Mouse (Mus musculus) cortical plate, adult 2 months (tissue): ENCODE results near the gene Rrp15. TPM values are rescaled to one million over a fixed set of nuclear protein-coding genes. Genes with fewer than 3 reads are reported as not detected.

ENCODE experiments used
- H3K27ac ChIP-seq: fragments of 200-500 bp; 2 replicates; pipeline ENCODE4 v1.5.1; 2012; ENCODE audit warnings: low read length, control low read depth, inconsistent platforms; ENCODE audit not compliant: insufficient read depth
- H3K4me1 ChIP-seq: fragments of 200-500 bp; 2 replicates; pipeline ENCODE4 v1.6.1; 2011; ENCODE audit warnings: low read length; ENCODE audit not compliant: control insufficient read depth, insufficient read depth
- H3K4me3 ChIP-seq: fragments of 200-500 bp; 2 replicates; pipeline ENCODE4 v1.5.1; 2011; ENCODE audit warnings: mild to moderate bottlenecking, low read length, control low read depth; ENCODE audit not compliant: insufficient read depth
- CTCF ChIP-seq: fragments of 200-500 bp; IDR thresholded peaks from 2 replicates; pipeline ENCODE4 v1.5.1; 2011; ENCODE audit warnings: mild to moderate bottlenecking, control low read depth, low read length; ENCODE audit not compliant: insufficient read depth; ENCODE audit errors: extremely low read depth
- POLR2A ChIP-seq: fragments of 200-500 bp; IDR thresholded peaks from 2 replicates; pipeline ENCODE4 v1.6.1; 2011; ENCODE audit warnings: mild to moderate bottlenecking, low read length, control low read depth; ENCODE audit not compliant: insufficient read depth; ENCODE audit errors: extremely low read depth
- polyA plus RNA-seq: library from polyadenylated mRNA; depleted of rRNA; stranded (reverse); fragments of >200 nt; gene quantifications from 2 replicates; pipeline ENCODE4 v1.2.3, GENCODE M21; 2012

Gene Rrp15
- polyA plus RNA-seq, 1 experiment: 10.8 TPM

DNA sequence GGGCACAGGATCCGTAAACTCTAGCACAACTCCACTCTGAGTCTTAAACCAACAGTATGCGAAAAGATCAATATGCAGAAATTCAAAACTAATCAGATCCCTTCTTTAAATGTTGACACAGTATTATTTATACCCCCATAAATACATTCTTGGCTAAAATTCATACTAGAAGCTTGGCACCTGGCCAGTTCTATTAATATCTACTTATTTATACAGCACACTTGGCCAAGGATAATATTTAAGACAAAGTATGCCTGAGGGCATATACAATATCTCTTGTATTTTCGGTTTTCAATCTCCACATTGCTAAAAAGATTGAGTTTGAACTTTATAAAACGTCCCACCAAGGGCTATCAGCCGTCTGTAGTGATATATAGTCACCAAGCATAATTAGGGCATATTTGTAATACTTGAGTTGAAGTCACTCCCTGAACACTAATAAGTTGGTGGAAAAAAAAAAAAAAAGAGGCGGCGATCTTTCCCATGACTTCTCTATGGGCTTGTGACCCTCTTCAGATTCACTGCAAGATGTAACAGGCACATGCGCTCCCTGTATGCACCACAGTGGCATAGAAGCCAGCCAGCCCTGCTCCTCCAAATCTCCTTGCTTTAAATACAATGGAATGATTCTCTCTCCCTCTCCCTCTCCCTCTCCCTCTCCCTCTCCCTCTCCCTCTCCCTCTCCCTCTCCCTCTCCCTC lies 47.8 kb downstream of the Rrp15 start:
- no peaks in the 10 kb centered on the region for H3K4me1 ChIP-seq
- H3K27ac ChIP-seq: no peak overlapping the region
- H3K4me3 ChIP-seq: no peak overlapping the region
- TF ChIP-seq POLR2A (no peak), CTCF (no peak)

DNA sequence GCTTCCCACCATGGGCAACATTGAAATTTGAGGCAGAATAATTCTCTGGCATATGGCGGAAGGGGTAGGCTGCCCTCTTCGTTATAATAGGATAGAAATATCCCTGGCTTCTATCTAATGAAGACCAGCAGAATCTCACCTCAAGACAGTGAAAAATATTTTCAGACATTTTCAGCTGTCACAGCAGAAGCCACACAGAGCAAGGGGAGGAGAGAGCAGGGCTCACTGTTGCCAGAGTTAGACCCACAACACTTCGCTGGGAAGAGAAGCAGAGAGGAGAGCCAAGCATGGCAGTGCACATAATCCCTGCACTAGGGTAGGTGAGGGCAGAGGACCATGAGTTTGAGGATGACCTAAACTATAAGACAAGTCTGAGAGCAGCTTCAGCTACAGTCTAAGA lies 48.7 kb downstream of the Rrp15 start:
- no peak overlapping the region for H3K4me3 ChIP-seq
- TF ChIP-seq POLR2A: no peak
- TF ChIP-seq CTCF: no peak

DNA sequence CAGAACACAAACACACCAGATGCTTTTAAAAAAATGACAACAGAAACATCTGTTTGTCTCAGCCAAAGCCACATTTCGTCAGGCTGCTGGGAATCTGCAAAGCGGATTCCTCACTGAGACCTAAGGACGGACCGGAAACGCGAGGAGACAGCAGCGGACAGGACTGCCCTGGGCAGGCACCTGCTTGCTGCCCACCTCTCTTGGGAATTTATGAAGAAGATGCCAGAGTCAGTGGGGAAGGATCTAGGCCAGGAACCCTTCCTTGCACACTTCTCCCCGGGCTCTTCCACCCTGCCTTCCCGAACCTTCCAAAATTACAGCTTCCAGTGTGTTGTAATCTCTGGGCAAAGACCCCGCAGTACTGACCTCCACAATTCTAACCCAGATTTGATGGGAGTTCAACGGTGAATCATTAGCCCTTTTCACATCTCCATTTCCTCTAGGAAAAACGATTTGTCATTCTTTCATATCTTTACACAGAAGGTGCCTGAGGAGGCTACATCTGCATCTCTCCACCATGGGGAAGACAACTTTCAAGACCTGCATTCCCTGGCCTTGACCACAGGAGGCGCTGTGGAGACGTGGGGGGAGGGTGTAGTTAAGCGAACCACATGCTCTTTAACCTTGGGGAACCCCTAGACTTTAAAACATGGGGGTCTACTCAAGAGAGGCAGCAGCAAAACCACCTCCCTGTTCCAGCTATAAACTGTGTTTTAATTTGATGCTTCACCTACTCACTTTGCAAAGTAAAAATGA lies 50.4 kb downstream of the Rrp15 start:
- Histone ChIP-seq H3K4me1 (no peaks in the 10 kb centered on the region; the same call in 1 of the 2 replicates), H3K4me3 (no peak overlapping the region), H3K27ac (no peak overlapping the region)
- TF ChIP-seq POLR2A: no peak
- peak; percentile 54 for TF ChIP-seq CTCF

More for the DNA sequence above, 48.7 kb downstream of the Rrp15 start:
- Histone ChIP-seq H3K4me1 (no peaks in the 10 kb centered on the region; the same call in 1 of the 2 replicates), H3K27ac (no peak overlapping the region)

DNA sequence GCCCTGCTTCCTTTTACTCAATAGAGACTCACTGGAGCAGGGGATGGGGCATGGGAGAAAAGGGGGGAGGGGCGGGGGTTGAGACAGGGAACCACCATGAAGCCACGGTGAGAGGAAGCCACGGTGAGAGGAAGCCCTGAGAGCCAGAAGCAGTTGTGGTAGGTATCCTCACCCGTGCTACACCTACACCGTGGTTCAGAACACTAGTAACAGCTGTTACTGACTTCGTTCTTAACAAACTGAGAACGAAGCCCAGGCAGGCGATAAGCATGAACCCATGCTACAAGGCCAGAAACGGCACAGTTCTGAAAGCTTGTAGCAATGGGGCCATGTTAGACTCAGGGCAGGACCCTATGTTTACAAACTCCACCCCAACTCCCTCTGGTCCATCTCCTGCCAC lies 52.9 kb downstream of the Rrp15 start:
- H3K4me1 ChIP-seq: no peaks in the 10 kb centered on the region; the same call in 1 of the 2 replicates
- H3K27ac ChIP-seq: no peak overlapping the region
- no peak overlapping the region for H3K4me3 ChIP-seq
- TF ChIP-seq POLR2A (no peak), CTCF (no peak)

DNA sequence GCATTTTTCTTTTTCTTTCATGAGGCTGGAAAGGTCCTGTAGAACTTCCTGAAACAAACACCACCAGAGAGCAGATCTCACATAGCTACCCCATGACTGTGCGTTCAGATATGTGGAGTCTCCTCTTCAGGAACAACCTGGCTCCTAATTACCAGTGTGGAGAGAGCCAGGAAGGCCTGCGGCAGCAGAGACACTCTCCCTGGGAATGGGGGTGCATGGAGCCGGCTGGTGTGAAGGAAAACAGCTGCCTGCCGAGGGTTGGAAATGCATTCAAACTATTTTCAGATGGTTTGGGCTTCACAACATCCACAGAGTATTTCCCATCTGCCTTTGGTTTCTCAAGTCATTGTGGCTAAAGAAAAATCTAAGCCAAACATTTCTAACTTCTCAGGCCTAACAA lies 53.8 kb downstream of the Rrp15 start:
- Histone ChIP-seq H3K27ac (no peak overlapping the region), H3K4me1 (no peaks in the 10 kb centered on the region; the same call in 1 of the 2 replicates)
- TF ChIP-seq POLR2A: no peak
- no peak for TF ChIP-seq CTCF

DNA sequence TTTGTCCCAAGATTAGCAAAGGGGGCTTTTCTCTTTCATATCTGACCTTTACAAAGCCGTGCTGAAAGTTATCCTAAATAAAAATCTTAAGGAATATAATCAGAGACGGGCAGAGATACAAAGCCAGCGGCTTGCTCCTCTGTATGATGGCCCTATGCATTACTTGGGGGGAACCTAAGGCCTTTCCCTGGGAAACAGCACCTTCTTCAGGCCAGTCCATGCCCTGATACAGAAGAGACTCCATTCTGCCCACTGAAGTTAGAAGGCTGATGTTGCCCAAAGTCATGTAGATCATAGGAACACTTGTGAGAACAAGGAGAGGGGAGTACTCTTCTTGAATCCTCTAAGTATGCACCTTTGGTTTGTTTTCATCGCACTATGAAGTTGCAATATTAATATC lies 56.8 kb downstream of the Rrp15 start:
- no peaks in the 10 kb centered on the region; the same call in 1 of the 2 replicates for H3K4me1 ChIP-seq
- no peak overlapping the region for H3K27ac ChIP-seq
- H3K4me3 ChIP-seq: no peak overlapping the region
- no peak for TF ChIP-seq CTCF
- no peak for TF ChIP-seq POLR2A

More for the DNA sequence above, 53.8 kb downstream of the Rrp15 start:
- no peak overlapping the region for H3K4me3 ChIP-seq

DNA sequence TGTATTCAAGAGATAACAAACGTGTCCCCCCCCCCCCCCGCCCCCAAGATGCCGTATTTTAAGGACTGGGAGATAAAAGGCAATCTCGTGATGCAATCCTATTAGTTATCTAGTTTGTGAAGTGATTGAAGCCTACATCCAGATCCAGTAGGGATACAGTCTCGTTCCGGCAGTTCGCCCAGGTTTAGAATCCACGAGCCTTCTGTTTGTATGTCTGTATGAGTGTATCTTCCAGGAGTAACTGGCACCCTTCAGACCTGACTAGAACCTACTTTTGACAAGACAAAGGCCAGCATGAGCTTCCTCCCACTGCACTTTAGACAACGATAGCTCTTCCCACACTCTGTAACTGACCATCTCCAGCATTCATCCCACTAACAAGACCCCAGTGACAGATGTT lies 57.5 kb downstream of the Rrp15 start:
- no peak overlapping the region for H3K4me3 ChIP-seq
- no peak for TF ChIP-seq CTCF
- no peak for TF ChIP-seq POLR2A
- H3K4me1 ChIP-seq: no peaks in the 10 kb centered on the region; the same call in 1 of the 2 replicates
- no peak overlapping the region for H3K27ac ChIP-seq

DNA sequence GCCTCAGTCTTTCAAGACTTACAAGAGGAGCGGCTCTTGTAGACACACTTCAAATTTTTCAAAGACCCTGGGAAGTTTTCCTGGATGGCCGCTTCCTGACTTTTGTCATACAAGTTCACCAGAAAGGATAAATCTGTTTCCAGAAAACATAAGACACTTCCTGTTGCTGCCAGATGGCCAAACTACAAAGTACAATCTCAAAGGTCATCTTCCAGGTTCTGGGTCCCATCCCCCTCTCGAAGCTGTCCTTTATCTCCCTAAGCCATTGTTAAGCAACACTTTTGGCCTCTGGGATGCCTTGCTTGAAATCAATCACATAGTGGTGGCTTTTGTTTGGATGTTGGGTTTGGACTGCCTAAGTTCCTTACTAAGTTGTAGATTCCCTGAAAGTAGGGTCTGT lies 65.1 kb downstream of the Rrp15 start:
- Histone ChIP-seq H3K4me1 (no peaks in the 10 kb centered on the region; the same call in 1 of the 2 replicates), H3K4me3 (no peak overlapping the region), H3K27ac (no peak overlapping the region)
- no peak for TF ChIP-seq POLR2A
- TF ChIP-seq CTCF: no peak

DNA sequence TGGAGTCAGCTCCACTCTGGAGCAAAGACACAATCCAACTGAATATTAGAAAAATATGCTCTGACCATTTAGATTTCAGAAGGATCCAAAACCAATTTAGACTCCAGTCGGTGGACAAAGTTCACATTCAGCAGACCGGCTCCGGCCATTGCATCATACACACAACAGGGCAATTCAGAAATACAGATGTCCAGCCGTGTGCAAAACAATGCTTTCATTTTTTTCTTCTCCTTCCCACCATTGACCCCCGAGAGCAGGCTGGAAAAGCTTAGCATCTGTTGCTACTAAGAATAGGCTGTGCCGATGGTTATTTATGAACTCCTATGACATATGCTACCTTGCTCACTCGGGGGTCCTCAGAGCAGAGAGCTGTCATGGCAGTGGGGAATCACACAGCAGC lies 66.6 kb downstream of the Rrp15 start:
- no peaks in the 10 kb centered on the region; the same call in 1 of the 2 replicates for H3K4me1 ChIP-seq
- H3K27ac ChIP-seq: no peak overlapping the region
- TF ChIP-seq POLR2A: no peak
- TF ChIP-seq CTCF: no peak
- H3K4me3 ChIP-seq: no peak overlapping the region

DNA sequence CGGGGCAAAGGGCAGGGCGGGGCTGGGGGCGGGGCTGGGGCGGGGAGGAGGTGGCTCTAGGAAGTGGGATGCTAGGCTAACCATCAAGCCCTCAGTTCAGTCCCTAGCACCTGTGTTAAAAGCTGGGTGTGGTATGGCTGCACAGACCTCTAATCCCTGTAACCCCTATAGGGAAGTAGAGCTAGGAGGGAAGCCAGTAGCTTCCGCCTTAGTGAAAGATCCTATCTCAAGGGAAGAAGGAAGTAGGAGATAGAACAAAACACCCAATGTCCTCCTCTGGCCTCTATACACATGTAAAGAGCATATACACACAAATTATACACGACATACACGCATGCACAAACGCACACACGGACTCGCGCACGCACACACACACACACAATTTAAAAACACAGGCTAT lies 71.5 kb downstream of the Rrp15 start:
- Histone ChIP-seq H3K4me1 (no peaks in the 10 kb centered on the region; the same call in 1 of the 2 replicates), H3K4me3 (no peak overlapping the region), H3K27ac (no peak overlapping the region)
- TF ChIP-seq CTCF (no peak), POLR2A (no peak)
